Mouse (Mus musculus) cerebellum, adult 2 months (tissue): ENCODE results near the gene Gm10563. TPM values are rescaled to one million over a fixed set of nuclear protein-coding genes. Genes with fewer than 3 reads are reported as not detected.

Experiments
- DNase-seq, 2 experiments: peaks; one replicate each; pipeline ENCODE4 v3.0.0; 2021
- H3K27ac ChIP-seq: fragments of 200-500 bp; 2 replicates; pipeline ENCODE4 v1.5.1; 2012; ENCODE audit warnings: low read length, control low read depth, inconsistent platforms; ENCODE audit not compliant: insufficient read depth
- H3K27me3 ChIP-seq: fragments of 200-500 bp; 2 replicates; pipeline ENCODE4 v1.6.1; 2012; ENCODE audit warnings: inconsistent platforms, mild to moderate bottlenecking, low read length, moderate library complexity; ENCODE audit not compliant: control insufficient read depth, insufficient read depth
- H3K4me1 ChIP-seq: fragments of 200-500 bp; 2 replicates; pipeline ENCODE4 v1.6.1; 2011; ENCODE audit warnings: low read length; ENCODE audit not compliant: control insufficient read depth, insufficient read depth
- H3K4me3 ChIP-seq: fragments of 200-500 bp; replicated peaks from 2 replicates; pipeline ENCODE3; 2011; ENCODE audit warnings: mild to moderate bottlenecking, low read depth, low read length, control low read depth; ENCODE audit not compliant: insufficient read depth
- CTCF ChIP-seq: fragments of 200-500 bp; IDR thresholded peaks from 2 replicates; pipeline ENCODE4 v1.5.1; 2011; ENCODE audit warnings: low read depth, mild to moderate bottlenecking, control low read depth, low read length, moderate library complexity, borderline replicate concordance; ENCODE audit not compliant: insufficient read depth
- POLR2A ChIP-seq: fragments of 200-500 bp; IDR thresholded peaks from 2 replicates; pipeline ENCODE4 v1.6.1; 2011; ENCODE audit warnings: low read length, control low read depth, borderline replicate concordance; ENCODE audit not compliant: insufficient read depth
- WGBS: fragments of 180-500 bp; shearing (Covaris S2); methylation state at CpG from one replicate; pipeline ENCODE4 v1.1.7; 2018; 5-methylcytosine and 5-hydroxymethylcytosine counted together
- polyA plus RNA-seq: library from polyadenylated mRNA; depleted of rRNA; stranded (reverse); fragments of >200 nt; gene quantifications from 2 replicates; pipeline ENCODE4 v1.2.3, GENCODE M21; 2012

Gm10563 gene
- polyA plus RNA-seq, 1 experiment, result not detected

GRCm38 (mm10) chr4:155611860-155612259 is 33.3 kb downstream of the Gm10563 start:
- no peak overlapping the region for H3K4me3 ChIP-seq
- 91% methylated on average over 3 of the region's 3 CpGs for WGBS
- H3K4me1 ChIP-seq, result no peaks in the 10 kb centered on the region; the same call in 1 of the 2 replicates
- H3K27me3 ChIP-seq, result no peaks in the 10 kb centered on the region
- DNase-seq, result no peak
- H3K27ac ChIP-seq, result no peak overlapping the region
- TF ChIP-seq CTCF (no peak), POLR2A (no peak)

- 13% methylated on average over 2 of the region's 2 CpGs for WGBS
- H3K4me3 ChIP-seq, result no peak overlapping the region
- no peak for DNase-seq
These were observed 38.4 kb downstream of the Gm10563 start for GRCm38 (mm10) chr4:155606825-155607224.

GRCm38 (mm10) chr4:155605132-155605531 is 40.1 kb downstream of the Gm10563 start:
- Histone ChIP-seq H3K27me3 (no peaks in the 10 kb centered on the region), H3K4me3 (no peak overlapping the region), H3K27ac (no peak overlapping the region), H3K4me1 (no peaks in the 10 kb centered on the region; the same call in 1 of the 2 replicates)
- TF ChIP-seq CTCF (no peak), POLR2A (no peak)
- no peak for DNase-seq
- WGBS, result 94% methylated on average over 4 of the region's 4 CpGs

More at GRCm38 (mm10) chr4:155606825-155607224, 38.4 kb downstream of the Gm10563 start:
- TF ChIP-seq CTCF, result no peak
- TF ChIP-seq POLR2A, result no peak
- H3K4me1 ChIP-seq, result no peaks in the 10 kb centered on the region; the same call in 1 of the 2 replicates
- no peaks in the 10 kb centered on the region for H3K27me3 ChIP-seq
- H3K27ac ChIP-seq, result no peak overlapping the region

- DNase-seq, result no peak
- WGBS, result 90% methylated on average over 6 of the region's 6 CpGs
- no peak overlapping the region for H3K4me3 ChIP-seq
- no peaks in the 10 kb centered on the region for H3K27me3 ChIP-seq
- H3K4me1 ChIP-seq, result no peaks in the 10 kb centered on the region; the same call in 1 of the 2 replicates
- no peak for TF ChIP-seq POLR2A
- TF ChIP-seq CTCF, result no peak
- H3K27ac ChIP-seq, result no peak overlapping the region
These were observed 41.4 kb downstream of the Gm10563 start for GRCm38 (mm10) chr4:155603801-155604200.

- TF ChIP-seq POLR2A (no peak), CTCF (no peak)
- no peaks in the 10 kb centered on the region for H3K27me3 ChIP-seq
- no peak overlapping the region for H3K27ac ChIP-seq
- no peak overlapping the region for H3K4me3 ChIP-seq
- 65% methylated on average over 1 of the region's 1 CpGs for WGBS
- DNase-seq, result no peak
- H3K4me1 ChIP-seq, result no peaks in the 10 kb centered on the region; the same call in 1 of the 2 replicates
These were observed 42.5 kb downstream of the Gm10563 start for GRCm38 (mm10) chr4:155602753-155603152.

GRCm38 (mm10) chr4:155601997-155602456 is 43.2 kb downstream of the Gm10563 start:
- no peak for DNase-seq
- TF ChIP-seq CTCF, result no peak
- no peak for TF ChIP-seq POLR2A
- 1% methylated on average over 31 of the region's 31 CpGs for WGBS
- peak overlapping the region; percentile 77 for H3K27ac ChIP-seq
- H3K4me3 ChIP-seq, result peak overlapping the region; percentile 82
- no peaks in the 10 kb centered on the region; the same call in 1 of the 2 replicates for H3K4me1 ChIP-seq
- no peaks in the 10 kb centered on the region for H3K27me3 ChIP-seq

- under 1% methylated on average over 64 of the region's 65 CpGs for WGBS
These were observed 43.9 kb downstream of the Gm10563 start, which contains the start of gene Slc35e2 for GRCm38 (mm10) chr4:155601091-155601996. Gene Slc35e2 (plus strand): TSS chr4:155601416.

More at GRCm38 (mm10) chr4:155601091-155601996, 43.9 kb downstream of the Gm10563 start, which contains the start of gene Slc35e2:
- Histone ChIP-seq H3K4me3 (peak within 1 kb of the TSS; percentile 82), H3K4me1 (no peaks in the 10 kb centered on the region; the same call in 1 of the 2 replicates), H3K27me3 (no peaks in the 10 kb centered on the region), H3K27ac (peak within 1 kb of the TSS; percentile 98)
- DNase-seq, result peak; percentile 92 to 99
- no peak for TF ChIP-seq CTCF
- peak; percentile 93; the same call in 1 of the 2 replicates for TF ChIP-seq POLR2A
